Mouse (Mus musculus): ENCODE measurements at regions not wholly inside any gene's neighbourhood (a gene's known extent, or its start where the extent isn't known, plus 50 kb on each side); places are given as distances from the start of the nearest gene placed in this dataset.

- no peak for DNase-seq
Measured at GRCm38 (mm10) chr12:86830247-86830585, 54.4 kb downstream of the Irf2bpl start.

- DNase-seq, result no peak
Measured at GRCm38 (mm10) chr12:86829581-86830246, 54.9 kb downstream of the Irf2bpl start.

GRCm38 (mm10) chr12:86827241-86827606, 57.4 kb downstream of the Irf2bpl start:
- no peak for DNase-seq

- DNase-seq, result peak; percentile 48 to 51
Measured at GRCm38 (mm10) chr12:86826420-86827240, 58.0 kb downstream of the Irf2bpl start.

GRCm38 (mm10) chr12:86825584-86826419, 58.8 kb downstream of the Irf2bpl start:
- peak; percentile 40 to 45 for DNase-seq

- DNase-seq, result peak; percentile 61 to 64
Measured at GRCm38 (mm10) chr12:86824860-86825583, 59.6 kb downstream of the Irf2bpl start.

- DNase-seq, result peak; percentile 76 to 79
Measured at GRCm38 (mm10) chr12:86823855-86824589, 60.6 kb downstream of the Irf2bpl start.

GRCm38 (mm10) chr12:86823488-86823854, 61.1 kb downstream of the Irf2bpl start:
- DNase-seq, result peak in 1 of 2 experiments; percentile 37

GRCm38 (mm10) chr12:86821183-86821582, 63.4 kb downstream of the Irf2bpl start:
- no peak for DNase-seq

GRCm38 (mm10) chr12:86819568-86819967, 65.0 kb downstream of the Irf2bpl start:
- DNase-seq, result no peak

- DNase-seq, result no peak
Measured at GRCm38 (mm10) chr12:86819163-86819562, 65.4 kb downstream of the Irf2bpl start.

- DNase-seq, result no peak
Measured at GRCm38 (mm10) chr12:86818201-86818600, 66.4 kb downstream of the Irf2bpl start.

GRCm38 (mm10) chr12:86816702-86817610, 67.6 kb downstream of the Irf2bpl start:
- DNase-seq, result peak; percentile 95 to 96

GRCm38 (mm10) chr12:86816171-86816701, 68.4 kb downstream of the Irf2bpl start:
- DNase-seq, result no peak

GRCm38 (mm10) chr12:86814740-86815139, 69.9 kb downstream of the Irf2bpl start:
- DNase-seq, result no peak

Measured in cerebellum, adult 18-20 months (tissue).